Mouse (Mus musculus) embryonic fibroblast, embryonic 13.5 days (primary cell): Measurements from ENCODE around the gene Crebl2.

ENCODE experiments used
- CTCF ChIP-seq: IDR thresholded peaks from 2 replicates; pipeline ENCODE4 v1.5.1; 2011; ENCODE audit warnings: mild to moderate bottlenecking, control low read depth, low read length, moderate library complexity, borderline replicate concordance; ENCODE audit not compliant: insufficient read depth
- POLR2A ChIP-seq: IDR thresholded peaks from 2 replicates; pipeline ENCODE4 v1.6.1; 2011; ENCODE audit warnings: low read depth, mild to moderate bottlenecking, control low read depth, low read length, moderate library complexity

DNA sequence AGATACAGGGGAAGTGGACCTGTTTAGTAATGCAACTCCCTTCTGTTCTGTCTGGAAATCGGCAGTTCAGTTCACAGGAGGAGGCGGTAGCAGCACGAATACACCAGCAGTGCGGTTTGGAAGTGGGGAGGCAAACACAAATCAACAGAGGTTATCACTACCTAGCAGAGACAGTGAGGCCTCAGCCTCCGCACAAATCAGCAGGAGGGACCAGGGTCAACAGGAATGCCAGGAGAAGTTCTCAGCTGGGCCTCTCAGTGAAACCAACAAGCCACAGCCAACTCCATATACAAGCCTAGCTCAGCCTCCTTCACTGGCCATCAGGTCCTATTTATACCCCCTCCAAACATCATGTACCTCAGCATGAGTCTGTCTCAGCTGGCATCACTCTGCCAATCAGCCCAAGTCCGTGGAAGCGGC lies 48.5 kb upstream of the Crebl2 start:
- no peak for TF ChIP-seq CTCF
- TF ChIP-seq POLR2A = no peak
